Mouse (Mus musculus) liver (tissue): ENCODE measurements around the gene Clec2i.
A peak's percentile ranks its signal among the peaks of the same experiment; 100 is the strongest.
"Not testable (repeated sequence)": the region's sequence is repeated elsewhere in the genome, so short reads cannot be mapped to it uniquely, and the experiment has no call there.

Source experiments
- DNase-seq: peaks from one replicate; pipeline ENCODE4 v3.0.0-alpha.2; 2020; ENCODE audit warnings: mixed read lengths

Gene Clec2i

GRCm38 (mm10) chr6:128887091-128887790, at the start of gene Clec2i:
Clec2i (plus strand) TSS chr6:128887588.
- DNase-seq: not testable (repeated sequence)

GRCm38 (mm10) chr6:128838342-128839265, 48.8 kb upstream of the Clec2i start:
- peak; percentile 82 for DNase-seq

GRCm38 (mm10) chr6:128839266-128839771, 48.1 kb upstream of the Clec2i start:
- DNase-seq: peak; percentile 86

- no peak for DNase-seq
These were observed 47.5 kb upstream of the Clec2i start for GRCm38 (mm10) chr6:128839921-128840320.

- DNase-seq: not testable (repeated sequence)
These were observed 46.7 kb upstream of the Clec2i start for GRCm38 (mm10) chr6:128840669-128841068.

GRCm38 (mm10) chr6:128841327-128842089, 45.9 kb upstream of the Clec2i start:
- no peak for DNase-seq

GRCm38 (mm10) chr6:128842356-128842944, 44.9 kb upstream of the Clec2i start:
- no peak for DNase-seq

- peak; percentile 86 for DNase-seq
These were observed 44.4 kb upstream of the Clec2i start for GRCm38 (mm10) chr6:128842945-128843478.

- peak; percentile 76 for DNase-seq
These were observed 43.9 kb upstream of the Clec2i start for GRCm38 (mm10) chr6:128843479-128843992.

- DNase-seq: no peak
These were observed 43.3 kb upstream of the Clec2i start for GRCm38 (mm10) chr6:128844131-128844530.

- DNase-seq: no peak
These were observed 42.8 kb upstream of the Clec2i start for GRCm38 (mm10) chr6:128844586-128845080.

- DNase-seq: peak; percentile 87
These were observed 41.9 kb upstream of the Clec2i start for GRCm38 (mm10) chr6:128845319-128845979.

- DNase-seq: no peak
These were observed 41.3 kb upstream of the Clec2i start for GRCm38 (mm10) chr6:128845998-128846542.

- DNase-seq: no peak
These were observed 40.0 kb upstream of the Clec2i start for GRCm38 (mm10) chr6:128847401-128847800.

- peak; percentile 55 for DNase-seq
These were observed 37.5 kb upstream of the Clec2i start for GRCm38 (mm10) chr6:128849902-128850301.

GRCm38 (mm10) chr6:128850671-128851070, 36.7 kb upstream of the Clec2i start:
- no peak for DNase-seq

GRCm38 (mm10) chr6:128851151-128851550, 36.2 kb upstream of the Clec2i start:
- no peak for DNase-seq

- no peak for DNase-seq
These were observed 34.6 kb upstream of the Clec2i start for GRCm38 (mm10) chr6:128852766-128853165.

GRCm38 (mm10) chr6:128854024-128854820, 33.2 kb upstream of the Clec2i start:
- peak; percentile 45 for DNase-seq

- no peak for DNase-seq
These were observed 32.5 kb upstream of the Clec2i start for GRCm38 (mm10) chr6:128854895-128855294.
